Mouse (Mus musculus) megakaryocyte-erythroid progenitor cell, adult 5-6 weeks (primary cell): ENCODE measurements around the gene Mrpl23. TPM values are rescaled to one million over a fixed set of nuclear protein-coding genes. Genes with fewer than 3 reads are reported as not detected.

Experiments
- ATAC-seq: replicated peaks from 2 replicates; pipeline ENCODE4 v1.8.0; 2016; ENCODE audit warnings: mild to moderate bottlenecking, inconsistent platforms; ENCODE audit not compliant: severe bottlenecking, poor library complexity, low FRiP score, low TSS enrichment
- total RNA-seq, 2 experiments: library from RNA; stranded (forward) in 1 of 2; stranded (reverse) in 1 of 2; fragments of 200-1000, 215-1000 nt in 1 of 2; fragments of >200 nt in 1 of 2; fragmentation: Nextera tagmentation in 1 of 2; gene quantifications; 2 replicates each; pipeline ENCODE4 v1.2.3; 2014 to 2017

Mrpl23 gene
- total RNA-seq, 2 experiments from 2014 or later, result 13.8 to 82.1 TPM

- ATAC-seq, result no peak
These were observed 34.0 kb downstream of the Mrpl23 start for GRCm38 (mm10) chr7:142566512-142566911.

- no peak for ATAC-seq
These were observed 36.5 kb downstream of the Mrpl23 start for GRCm38 (mm10) chr7:142568985-142569384.

GRCm38 (mm10) chr7:142570565-142570964, 38.1 kb downstream of the Mrpl23 start:
- no peak for ATAC-seq

DNA sequence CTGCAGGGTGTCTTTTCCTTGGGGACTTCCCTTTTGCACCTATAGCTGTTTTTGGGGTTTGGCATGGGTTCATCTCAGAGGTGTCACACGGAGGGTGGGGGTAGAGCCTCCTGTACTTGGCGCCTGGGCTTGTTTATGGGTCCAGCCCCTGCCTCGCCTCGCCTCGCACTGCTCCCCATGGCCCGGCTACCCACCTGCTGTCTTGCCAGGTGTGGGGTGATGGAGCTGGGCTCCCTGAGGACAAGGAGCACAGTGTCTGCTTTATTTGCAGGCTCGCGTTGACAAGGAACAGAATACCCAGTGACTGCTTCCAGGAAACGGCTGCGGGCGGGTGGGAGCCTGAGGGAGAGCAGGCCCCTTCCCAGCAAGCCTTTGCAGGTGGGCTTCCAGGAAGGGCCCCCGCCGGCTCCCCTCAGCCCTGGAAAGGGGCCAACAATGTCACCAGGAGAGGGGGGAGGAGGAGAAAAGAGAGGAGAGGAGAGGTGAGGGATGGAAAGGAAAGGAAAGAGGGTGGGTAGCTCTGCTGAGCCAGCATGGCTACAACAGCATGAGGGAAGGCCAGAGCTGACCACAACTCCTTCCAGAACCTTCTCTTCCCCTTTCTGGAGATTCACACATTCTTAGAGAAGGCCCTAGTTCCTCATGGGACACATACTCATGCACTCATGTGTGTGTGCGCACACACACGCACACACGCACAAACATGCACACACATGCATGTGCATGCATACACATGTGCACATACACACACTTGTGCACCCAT, 39.2 kb downstream of the Mrpl23 start:
- ATAC-seq, result no peak

GRCm38 (mm10) chr7:142572343-142572742, 39.9 kb downstream of the Mrpl23 start:
- ATAC-seq, result no peak

- no peak for ATAC-seq
These were observed 40.5 kb downstream of the Mrpl23 start for GRCm38 (mm10) chr7:142572992-142573391.

DNA sequence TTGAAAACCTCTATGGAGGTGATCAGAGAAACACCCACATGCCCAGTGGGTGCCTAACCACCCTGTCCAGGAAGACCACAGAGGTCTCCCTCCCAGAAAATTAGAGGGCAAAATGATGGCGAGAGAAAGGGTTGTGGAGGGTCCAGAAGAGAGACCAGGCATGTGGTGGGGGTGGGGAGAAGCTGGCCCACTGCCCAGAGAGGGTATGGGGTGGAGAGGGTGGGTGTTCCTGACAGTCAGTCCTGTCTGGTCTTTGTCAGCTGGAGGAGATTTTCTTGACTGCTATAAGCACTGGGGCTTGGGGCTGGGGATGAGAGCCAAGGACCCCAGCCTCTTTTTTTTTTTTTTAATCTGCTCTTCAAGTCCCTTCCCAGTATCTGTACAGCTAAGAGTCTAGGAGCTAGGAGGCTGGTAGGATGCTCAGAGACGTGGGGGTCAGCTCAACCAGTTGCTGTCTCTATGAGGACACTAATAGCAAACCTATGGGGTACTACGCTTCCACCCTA, 41.7 kb downstream of the Mrpl23 start:
- ATAC-seq, result no peak

DNA sequence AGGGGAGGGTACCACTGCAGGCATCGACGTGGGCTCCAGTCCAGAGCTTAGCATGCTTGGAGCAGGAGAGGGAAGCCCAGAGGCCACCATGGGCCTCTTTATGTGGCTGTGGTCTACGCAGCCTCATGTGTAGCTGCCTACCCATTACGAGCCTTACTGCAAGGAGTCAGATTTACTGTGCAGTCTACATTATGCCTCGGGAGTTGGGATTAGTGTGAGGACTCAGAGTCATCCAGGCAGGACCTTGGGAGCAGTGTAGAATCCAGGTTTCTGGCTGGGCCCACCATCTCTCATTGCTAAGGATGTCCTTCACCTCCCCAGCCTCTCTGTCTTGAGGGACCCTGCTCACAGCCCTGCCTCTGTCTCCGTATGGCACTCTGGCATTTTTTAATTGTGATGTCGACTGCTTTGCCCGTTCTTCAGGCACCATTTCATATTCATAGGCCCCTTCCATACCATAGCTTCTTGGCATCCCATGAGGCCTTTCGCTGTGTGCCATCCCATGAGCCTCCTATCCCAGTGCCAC, 42.4 kb downstream of the Mrpl23 start:
- ATAC-seq, result no peak

GRCm38 (mm10) chr7:142575491-142575890, 43.0 kb downstream of the Mrpl23 start:
- no peak for ATAC-seq

GRCm38 (mm10) chr7:142575971-142576370, 43.5 kb downstream of the Mrpl23 start:
- ATAC-seq, result no peak

GRCm38 (mm10) chr7:142576472-142577326, 44.2 kb downstream of the Mrpl23 start:
- ATAC-seq, result no peak

DNA sequence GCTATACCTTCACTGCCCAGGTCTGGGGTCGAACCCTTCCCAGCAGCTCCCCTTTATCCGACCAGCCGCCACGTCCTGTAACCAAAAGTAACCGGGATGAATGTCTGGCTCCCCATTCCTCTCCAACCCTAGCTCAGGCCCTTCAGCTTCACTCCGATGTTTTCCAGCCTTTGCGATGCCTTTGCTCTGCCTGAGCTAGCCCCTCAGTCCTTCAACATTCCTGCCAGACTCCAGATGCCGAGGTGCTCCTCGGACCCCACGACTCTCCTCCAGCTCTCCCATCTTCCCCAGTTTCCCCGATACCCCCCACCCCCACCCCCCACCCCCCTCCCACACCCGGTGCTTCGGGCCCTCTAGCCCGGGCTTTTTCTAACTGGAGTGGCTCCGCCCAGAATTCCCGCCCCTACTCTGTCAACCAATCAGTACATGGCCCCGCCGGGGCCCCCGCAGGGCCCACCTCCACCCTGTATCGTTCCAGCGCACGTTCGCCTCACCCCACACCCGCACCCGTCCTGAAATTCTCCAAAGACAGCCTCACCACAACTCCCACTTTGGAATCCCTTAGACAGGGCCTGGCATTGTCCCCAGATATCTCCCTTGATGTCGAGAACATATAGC, 45.4 kb downstream of the Mrpl23 start:
- no peak for ATAC-seq

DNA sequence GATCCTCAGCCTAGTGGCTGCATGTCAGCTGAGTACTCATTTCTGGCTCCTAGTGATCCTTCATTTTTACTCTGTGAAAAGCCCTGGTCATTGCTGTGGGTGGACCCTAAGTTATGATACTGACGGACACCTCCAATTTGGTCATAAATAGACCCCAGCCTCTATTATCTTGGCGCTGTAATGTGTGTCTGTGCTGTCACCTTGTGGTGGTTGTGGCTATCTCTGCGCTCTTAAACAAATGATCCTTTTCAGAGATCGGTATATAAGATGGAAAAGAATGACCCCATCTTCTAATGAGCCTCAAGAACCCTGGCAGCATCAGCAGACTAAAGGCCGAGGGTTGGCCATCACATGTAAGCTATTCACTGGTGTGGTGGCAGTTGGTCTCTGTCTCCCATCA, 46.6 kb downstream of the Mrpl23 start:
- no peak for ATAC-seq

DNA sequence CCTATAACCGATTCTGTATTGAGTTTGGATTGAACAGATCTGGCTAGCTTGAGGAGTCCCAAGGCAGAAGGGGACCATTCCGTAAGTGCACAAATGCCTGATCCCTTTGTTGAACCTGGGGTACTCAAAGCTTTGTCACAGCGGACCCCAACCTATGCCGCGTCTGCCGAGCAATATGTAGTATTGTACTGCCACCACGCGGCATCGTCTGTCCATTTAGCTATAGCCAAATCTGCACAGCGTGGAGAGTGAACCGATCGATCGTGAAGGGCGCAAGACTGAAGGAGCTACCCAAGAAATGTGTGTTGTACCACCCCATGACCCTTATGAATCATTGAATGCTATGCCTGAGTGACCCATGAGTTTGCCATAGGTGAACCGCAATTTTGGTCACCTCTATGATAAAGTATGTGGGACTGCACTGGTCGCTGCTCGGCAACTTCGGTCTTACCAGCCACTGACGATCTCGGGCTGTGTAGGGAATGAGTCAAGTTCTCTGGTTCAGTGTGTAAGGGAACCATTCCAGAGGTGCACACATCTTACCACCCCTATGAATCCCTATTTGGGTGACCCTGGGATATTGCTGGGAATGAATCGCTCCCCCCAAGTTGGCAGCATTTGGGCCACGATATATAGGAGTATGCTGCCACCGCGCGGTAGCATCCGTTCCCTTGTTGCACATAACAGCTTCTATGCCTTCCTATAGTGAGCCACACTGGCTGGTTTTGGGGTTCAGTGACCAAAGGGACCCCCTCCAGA, 47.8 kb downstream of the Mrpl23 start:
- peak; percentile 49 for ATAC-seq

GRCm38 (mm10) chr7:142581186-142581585, 48.7 kb downstream of the Mrpl23 start:
- ATAC-seq, result no peak

DNA sequence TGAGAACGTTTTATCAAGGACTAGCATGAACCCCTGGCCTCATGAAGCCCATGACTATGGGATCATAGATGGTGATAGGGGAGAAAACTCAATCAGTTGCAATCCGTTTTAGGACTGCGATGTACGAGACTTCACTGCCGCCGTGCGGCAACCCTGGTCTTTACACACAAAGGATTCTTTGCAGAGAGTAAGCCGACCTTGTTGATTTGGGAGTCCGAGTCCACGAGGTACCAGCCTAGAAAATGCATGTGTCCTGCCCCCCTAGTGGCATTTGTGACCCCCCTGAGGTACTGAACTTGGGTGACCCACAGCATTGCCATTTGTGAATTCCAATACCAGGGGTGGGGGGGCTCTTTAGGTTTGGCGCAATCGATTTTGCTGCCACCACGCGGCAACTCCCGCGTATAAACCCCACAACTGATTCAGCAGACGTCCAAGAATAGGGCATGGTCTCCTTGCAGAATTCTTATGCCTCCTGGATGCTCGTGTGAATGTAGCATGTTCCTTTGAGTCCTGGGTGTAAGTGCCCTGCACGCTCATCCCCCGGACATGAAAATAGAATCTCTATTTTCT, 49.3 kb downstream of the Mrpl23 start:
- ATAC-seq, result 0 out of 2 replicates have a peak, but pooled peaks have one; percentile 41

GRCm38 (mm10) chr7:142584882-142585281, 52.4 kb downstream of the Mrpl23 start:
- ATAC-seq, result no peak

DNA sequence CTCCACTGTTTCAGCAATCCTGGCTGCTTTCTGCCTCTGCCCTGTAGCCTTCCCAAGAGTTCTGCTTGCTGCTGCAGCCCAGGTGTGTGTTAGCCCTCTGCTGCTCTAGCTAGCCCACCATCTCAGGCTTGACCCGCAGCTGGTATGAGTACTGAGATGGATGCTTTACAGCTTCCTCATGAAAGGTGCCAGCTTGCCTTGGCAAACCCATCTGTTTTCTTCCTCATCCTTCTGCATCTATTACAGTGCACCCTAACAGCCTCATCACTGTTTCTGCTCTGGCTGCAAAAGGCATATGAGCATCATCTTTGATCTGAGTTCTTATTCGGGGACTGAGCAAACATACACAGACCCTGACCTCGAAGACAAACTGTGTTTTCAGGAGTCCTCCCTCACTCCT, 53.4 kb downstream of the Mrpl23 start:
- no peak for ATAC-seq
